Mouse (Mus musculus) thymus, adult 2 months (tissue): ENCODE data around the gene Otx1. TPM values are rescaled to one million over a fixed set of nuclear protein-coding genes. Genes with fewer than 3 reads are reported as not detected.

Source experiments
- DNase-seq: peaks from one replicate; pipeline ENCODE4 v3.0.0; 2021
- H3K27ac ChIP-seq: fragments of 200-500 bp; 2 replicates; pipeline ENCODE4 v1.5.1; 2012; ENCODE audit warnings: low read length, control low read depth; ENCODE audit not compliant: control insufficient read depth, insufficient read depth
- H3K27me3 ChIP-seq: fragments of 200-500 bp; 2 replicates; pipeline ENCODE4 v1.6.1; 2012; ENCODE audit warnings: mild to moderate bottlenecking, low read length, moderate library complexity, mixed read lengths; ENCODE audit not compliant: control insufficient read depth, insufficient read depth
- H3K36me3 ChIP-seq: fragments of 200-500 bp; 2 replicates; pipeline ENCODE4 v1.6.1; 2012; ENCODE audit warnings: mild to moderate bottlenecking, low read length, moderate library complexity; ENCODE audit not compliant: control insufficient read depth, insufficient read depth
- H3K4me1 ChIP-seq: fragments of 200-500 bp; replicated peaks from 2 replicates; pipeline ENCODE4 v1.6.1; 2012; ENCODE audit warnings: low read length; ENCODE audit not compliant: control insufficient read depth, insufficient read depth
- H3K4me3 ChIP-seq: fragments of 200-500 bp; 2 replicates; pipeline ENCODE4 v1.5.1; 2012; ENCODE audit warnings: mild to moderate bottlenecking, low read length, control low read depth, moderate library complexity; ENCODE audit not compliant: control insufficient read depth, insufficient read depth
- CTCF ChIP-seq: fragments of 200-500 bp; IDR thresholded peaks from 2 replicates; pipeline ENCODE4 v1.5.1; 2012; ENCODE audit warnings: mild to moderate bottlenecking, control low read depth, low read length, moderate library complexity, borderline replicate concordance; ENCODE audit not compliant: control insufficient read depth, poor library complexity, insufficient read depth; ENCODE audit errors: extremely low read depth
- POLR2A ChIP-seq: fragments of 200-500 bp; IDR thresholded peaks from 2 replicates; pipeline ENCODE4 v1.6.1; 2012; ENCODE audit warnings: mild to moderate bottlenecking, low read length, control low read depth, moderate library complexity; ENCODE audit not compliant: control insufficient read depth, poor library complexity, insufficient read depth; ENCODE audit errors: extremely low read depth
- WGBS: fragments of 180-500 bp; shearing (Covaris S2); methylation state at CpG from one replicate; pipeline ENCODE4 v1.1.7; 2018; 5-methylcytosine and 5-hydroxymethylcytosine counted together
- polyA plus RNA-seq: library from polyadenylated mRNA; depleted of rRNA; stranded (reverse); fragments of >200 nt; gene quantifications from 2 replicates; pipeline ENCODE4 v1.2.3, GENCODE M21; 2012

Gene Otx1
- polyA plus RNA-seq, 1 experiment: 0.09 TPM

GRCm38 (mm10) chr11:22000316-22001076 lies 2.2 kb downstream of the Otx1 start:
- Histone ChIP-seq H3K4me1 (no peaks in the 10 kb centered on the region), H3K27ac (no peak overlapping the region), H3K4me3 (no peak overlapping the region), H3K36me3 (no peaks in the 10 kb centered on the region), H3K27me3 (peaks cover 42% of the 10 kb centered on the region)
- no peak for DNase-seq
- 7% methylated on average over 48 of the region's 48 CpGs for WGBS
- TF ChIP-seq POLR2A: no peak
- TF ChIP-seq CTCF: no peak

- no peaks in the 10 kb centered on the region for H3K36me3 ChIP-seq
- DNase-seq: no peak
- WGBS: 11% methylated on average over 31 of the region's 31 CpGs
- H3K4me1 ChIP-seq: no peaks in the 10 kb centered on the region
- H3K4me3 ChIP-seq: no peak overlapping the region
- no peak for TF ChIP-seq POLR2A
- no peak overlapping the region for H3K27ac ChIP-seq
- peaks cover 42% of the 10 kb centered on the region for H3K27me3 ChIP-seq
Observed at GRCm38 (mm10) chr11:21999396-22000315, 3.0 kb downstream of the Otx1 start.

GRCm38 (mm10) chr11:21998141-21999047 lies 4.3 kb downstream of the Otx1 start:
- H3K4me3 ChIP-seq: no peak overlapping the region
- peaks cover 45% of the 10 kb centered on the region for H3K27me3 ChIP-seq
- TF ChIP-seq POLR2A: no peak
- no peak for TF ChIP-seq CTCF
- H3K27ac ChIP-seq: no peak overlapping the region
- no peaks in the 10 kb centered on the region for H3K36me3 ChIP-seq
- no peak for DNase-seq
- H3K4me1 ChIP-seq: no peaks in the 10 kb centered on the region
- WGBS: 13% methylated on average over 32 of the region's 32 CpGs

- H3K4me3 ChIP-seq: no peak overlapping the region
- H3K27ac ChIP-seq: no peak overlapping the region
- peaks cover 49% of the 10 kb centered on the region for H3K27me3 ChIP-seq
- H3K4me1 ChIP-seq: no peaks in the 10 kb centered on the region
- TF ChIP-seq CTCF: no peak
- TF ChIP-seq POLR2A: no peak
- H3K36me3 ChIP-seq: no peaks in the 10 kb centered on the region
- DNase-seq: no peak
- 8% methylated on average over 20 of the region's 20 CpGs for WGBS
Observed at GRCm38 (mm10) chr11:21997561-21998140, 5.0 kb downstream of the Otx1 start.

- 5% methylated on average over 60 of the region's 63 CpGs for WGBS
- no peak for TF ChIP-seq CTCF
- no peak for TF ChIP-seq POLR2A
- Histone ChIP-seq H3K4me3 (no peak overlapping the region), H3K27ac (no peak overlapping the region), H3K36me3 (no peaks in the 10 kb centered on the region), H3K4me1 (no peaks in the 10 kb centered on the region), H3K27me3 (peaks cover 50% of the 10 kb centered on the region)
- DNase-seq: no peak
Observed at GRCm38 (mm10) chr11:21996661-21997560, 5.8 kb downstream of the Otx1 start.
